26 mouse cellular contexts compared by ENCODE assay signal in the genomic region with DNA sequence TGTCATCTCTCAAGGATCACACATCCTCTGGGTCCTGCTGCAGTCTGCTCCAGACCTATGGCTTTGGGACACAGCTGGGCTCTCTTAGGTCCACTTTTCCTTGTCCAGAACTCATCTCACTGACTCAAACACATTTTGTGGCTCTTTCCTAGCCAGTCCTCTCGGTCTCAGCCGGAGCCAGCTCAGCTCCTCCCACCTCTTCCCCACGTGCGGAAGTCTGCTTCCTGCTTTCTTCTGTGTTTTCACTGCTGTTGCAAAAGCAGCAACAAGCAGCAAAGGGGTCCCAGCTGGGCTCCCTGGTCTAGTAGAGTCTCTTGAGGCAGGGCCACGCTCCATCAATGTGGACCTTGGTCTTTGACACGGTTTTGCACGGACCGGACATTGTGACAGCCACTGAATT. TPM values are rescaled to one million over a fixed set of nuclear protein-coding genes. Genes with fewer than 3 reads are reported as not detected.
"Had no signal": no experiment of that assay in that cellular context is flagged by ENCODE, and none has a peak within 500 bp of the region (broad histone marks: within the 10 kb centered on the region; RNA-seq: fewer than 3 reads in every experiment).

No protein-coding gene starts in this region.

- ATAC-seq: lung, postnatal 0 days had no signal

- H3K36me3 ChIP-seq: liver, embryonic 13.5 days had no signal

- DNase-seq: kidney, adult 18-20 months; kidney, adult 9 months; kidney, postnatal 25 days; layer of hippocampus, postnatal 36 days; liver, embryonic 13.5 days; lung, adult 2 months; lung, postnatal 36 days; midbrain, embryonic 14.5 days; thymus, adult 18-20 months had no signal

- H3K9me3 ChIP-seq: liver, embryonic 13.5 days had no signal

- H3K27me3 ChIP-seq: liver, embryonic 13.5 days had no signal

- H3K9ac ChIP-seq: liver, embryonic 13.5 days had no signal

- H3K27ac ChIP-seq: kidney, postnatal 0 days; left cerebral cortex, adult 2 months; liver, embryonic 13.5 days had no signal

- H3K4me3 ChIP-seq: left cerebral cortex, adult 2 months; liver, embryonic 13.5 days had no signal

- H3K4me1 ChIP-seq: liver, embryonic 13.5 days had no signal

- H3K4me2 ChIP-seq: liver, embryonic 13.5 days; midbrain, embryonic 11.5 days had no signal

RNA-seq across cellular contexts. Expression of a gene that starts 22.0 kb away (rescaled TPM):
- total RNA-seq: layer of hippocampus, adult 8-10 months; layer of hippocampus, postnatal 10 days; layer of hippocampus, postnatal 36 days; left cerebral cortex, adult 2 months; left cerebral cortex, postnatal 10 days; left cerebral cortex, postnatal 36 days; liver, adult 2 months; megakaryocyte-erythroid progenitor cell, adult 5-6 weeks had no signal
- polyA plus RNA-seq: kidney, postnatal 0 days; limb, embryonic 11.5 days; limb, embryonic 14.5 days; liver, adult 2 months; liver, embryonic 13.5 days; liver, embryonic 16.5 days; lung, adult 2 months; lung, postnatal 0 days; midbrain, postnatal 0 days; small intestine, adult 2 months; spleen, adult 2 months; stomach, embryonic 16.5 days had no signal
